Mouse (Mus musculus): Measurements from ENCODE around the gene Msmp.

DNA sequence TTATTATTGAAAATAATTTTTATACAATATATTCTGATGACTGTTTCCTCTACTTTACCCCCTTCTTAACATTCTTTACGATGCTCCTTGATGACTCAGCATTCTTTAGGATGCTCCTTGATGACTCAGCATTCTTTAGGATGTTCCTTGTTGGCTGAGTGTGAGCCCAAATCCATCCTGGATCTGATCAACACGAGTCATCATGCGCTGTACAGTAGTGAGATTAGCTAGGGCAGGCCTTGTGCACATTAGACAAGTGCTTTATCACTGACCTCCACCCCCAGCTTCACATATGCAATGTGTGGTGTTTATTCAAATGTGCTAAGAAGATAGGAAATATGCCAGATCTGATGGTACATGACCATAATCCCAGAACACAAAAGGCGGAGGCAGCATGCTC is 13.9 kb upstream of the Msmp start:
- TF ChIP-seq CTCF (IDR thresholded peaks at IDR 0.05; ENCODE audit: low read depth, low read length) (no peak), GATA1 (IDR thresholded peaks at IDR 0.05; ENCODE audit: borderline replicate concordance, low read length) (no peak)

Measured in G1E (cell line).